Mouse (Mus musculus) spleen, adult 2 months (tissue): ENCODE data around the gene Prss54. TPM values are rescaled to one million over a fixed set of nuclear protein-coding genes. Genes with fewer than 3 reads are reported as not detected.

Source experiments
- DNase-seq, 2 experiments: peaks; one replicate each; pipeline versions ENCODE4 v3.0.0 to v3.0.0-alpha.2; 2012 to 2021; ENCODE audit warnings: low spot score in 2 of 2, low read depth in 1 of 2
- H3K27ac ChIP-seq: fragments of 200-500 bp; 2 replicates; pipeline ENCODE4 v1.5.1; 2012; ENCODE audit warnings: low read length, inconsistent platforms; ENCODE audit not compliant: insufficient read depth
- H3K27me3 ChIP-seq: fragments of 200-500 bp; 2 replicates; pipeline ENCODE4 v1.6.1; 2012; ENCODE audit warnings: mild to moderate bottlenecking, moderate library complexity, low read length, inconsistent platforms; ENCODE audit not compliant: control insufficient read depth, insufficient read depth
- H3K36me3 ChIP-seq: fragments of 200-500 bp; 2 replicates; pipeline ENCODE4 v1.6.1; 2012; ENCODE audit warnings: mild to moderate bottlenecking, low read length, inconsistent platforms; ENCODE audit not compliant: control insufficient read depth, insufficient read depth
- H3K4me1 ChIP-seq: fragments of 200-500 bp; 2 replicates; pipeline ENCODE4 v1.6.1; 2011; ENCODE audit warnings: inconsistent platforms; ENCODE audit not compliant: control insufficient read depth, insufficient read depth, insufficient read length
- H3K4me3 ChIP-seq: fragments of 200-500 bp; 2 replicates; pipeline ENCODE4 v1.5.1; 2011; ENCODE audit warnings: mild to moderate bottlenecking, inconsistent platforms; ENCODE audit not compliant: insufficient read depth, insufficient read length; ENCODE audit errors: extremely low read depth
- CTCF ChIP-seq: fragments of 200-500 bp; IDR thresholded peaks from 2 replicates; pipeline ENCODE4 v1.5.1; 2011; ENCODE audit warnings: mild to moderate bottlenecking, inconsistent platforms; ENCODE audit not compliant: insufficient read depth, insufficient read length, insufficient replicate concordance; ENCODE audit errors: extremely low read depth
- POLR2A ChIP-seq: fragments of 200-500 bp; IDR thresholded peaks from 2 replicates; pipeline ENCODE4 v1.6.1; 2011; ENCODE audit warnings: low read depth, low read length, inconsistent platforms
- WGBS: fragments of 180-500 bp; shearing (Covaris S2); methylation state at CpG from one replicate; pipeline ENCODE4 v1.1.7; 2018; 5-methylcytosine and 5-hydroxymethylcytosine counted together
- polyA plus RNA-seq: library from polyadenylated mRNA; depleted of rRNA; stranded (reverse); fragments of >200 nt; gene quantifications from 2 replicates; pipeline ENCODE4 v1.2.3, GENCODE M21; 2012

The Prss54 gene
- polyA plus RNA-seq, 1 experiment: not detected

GRCm38 (mm10) chr8:95551577-95551976 is 24.6 kb downstream of the Prss54 start:
- no peaks in the 10 kb centered on the region for H3K27me3 ChIP-seq
- DNase-seq: no peak
- 86% methylated on average over 4 of the region's 4 CpGs for WGBS
- H3K36me3 ChIP-seq: no peaks in the 10 kb centered on the region
- no peaks in the 10 kb centered on the region for H3K4me1 ChIP-seq
- TF ChIP-seq POLR2A (no peak), CTCF (no peak)
- no peak overlapping the region for H3K27ac ChIP-seq
- H3K4me3 ChIP-seq: no peak overlapping the region

- H3K4me3 ChIP-seq: no peak overlapping the region
- DNase-seq: no peak
- H3K27me3 ChIP-seq: no peaks in the 10 kb centered on the region
- H3K4me1 ChIP-seq: no peaks in the 10 kb centered on the region
- no peak overlapping the region for H3K27ac ChIP-seq
- 78% methylated on average over 16 of the region's 16 CpGs for WGBS
- no peaks in the 10 kb centered on the region for H3K36me3 ChIP-seq
- TF ChIP-seq POLR2A: no peak
- TF ChIP-seq CTCF: no peak
These were observed 26.0 kb downstream of the Prss54 start for GRCm38 (mm10) chr8:95549871-95550829.

GRCm38 (mm10) chr8:95547931-95548330 is 28.2 kb downstream of the Prss54 start:
- Histone ChIP-seq H3K27me3 (no peaks in the 10 kb centered on the region), H3K27ac (no peak overlapping the region), H3K4me3 (no peak overlapping the region), H3K36me3 (no peaks in the 10 kb centered on the region), H3K4me1 (no peaks in the 10 kb centered on the region)
- 76% methylated on average over 8 of the region's 8 CpGs for WGBS
- TF ChIP-seq CTCF: no peak
- no peak for TF ChIP-seq POLR2A
- DNase-seq: no peak

GRCm38 (mm10) chr8:95546986-95547385 is 29.2 kb downstream of the Prss54 start:
- WGBS: 74% methylated on average over 4 of the region's 4 CpGs
- H3K27ac ChIP-seq: no peak overlapping the region
- no peaks in the 10 kb centered on the region for H3K36me3 ChIP-seq
- H3K4me3 ChIP-seq: no peak overlapping the region
- H3K27me3 ChIP-seq: no peaks in the 10 kb centered on the region
- no peak for DNase-seq
- no peak for TF ChIP-seq CTCF
- TF ChIP-seq POLR2A: no peak
- H3K4me1 ChIP-seq: no peaks in the 10 kb centered on the region

GRCm38 (mm10) chr8:95545815-95546214 is 30.3 kb downstream of the Prss54 start:
- no peak for DNase-seq
- Histone ChIP-seq H3K4me3 (no peak overlapping the region), H3K36me3 (no peaks in the 10 kb centered on the region), H3K27me3 (no peaks in the 10 kb centered on the region), H3K4me1 (no peaks in the 10 kb centered on the region), H3K27ac (no peak overlapping the region)
- no peak for TF ChIP-seq CTCF
- no peak for TF ChIP-seq POLR2A
- 89% methylated on average over 17 of the region's 17 CpGs for WGBS

GRCm38 (mm10) chr8:95543065-95543464 is 33.1 kb downstream of the Prss54 start:
- H3K27me3 ChIP-seq: no peaks in the 10 kb centered on the region
- no peak for TF ChIP-seq CTCF
- no peak for TF ChIP-seq POLR2A
- DNase-seq: no peak
- 75% methylated on average over 3 of the region's 3 CpGs for WGBS
- H3K36me3 ChIP-seq: no peaks in the 10 kb centered on the region
- H3K27ac ChIP-seq: no peak overlapping the region
- H3K4me1 ChIP-seq: no peaks in the 10 kb centered on the region
- no peak overlapping the region for H3K4me3 ChIP-seq

GRCm38 (mm10) chr8:95542191-95542590 is 33.9 kb downstream of the Prss54 start:
- WGBS: 81% methylated on average over 6 of the region's 6 CpGs
- no peak for TF ChIP-seq CTCF
- TF ChIP-seq POLR2A: no peak
- Histone ChIP-seq H3K27ac (no peak overlapping the region), H3K4me1 (no peaks in the 10 kb centered on the region), H3K27me3 (no peaks in the 10 kb centered on the region), H3K36me3 (no peaks in the 10 kb centered on the region), H3K4me3 (no peak overlapping the region)
- no peak for DNase-seq
